Mouse (Mus musculus) embryonic facial prominence, embryonic 13.5 days (tissue): ENCODE measurements around the gene Syt5. TPM values are rescaled to one million over a fixed set of nuclear protein-coding genes. Genes with fewer than 3 reads are reported as not detected.
"Not testable (repeated sequence)": the region's sequence is repeated elsewhere in the genome, so short reads cannot be mapped to it uniquely, and the experiment has no call there.

Experiments used
- ATAC-seq: fragments of 200-750 bp; cut with Nextera tagmentation; 2 replicates; pipeline ENCODE4 v1.8.0; 2017; ENCODE audit warnings: low read depth; ENCODE audit not compliant: insufficient number of reproducible peaks, insufficient read depth, low FRiP score, low TSS enrichment
- H3K27ac ChIP-seq: fragments of 300-500 bp; sonication (generic); 2 replicates; pipeline ENCODE4 v1.5.1; 2015; ENCODE audit warnings: moderate library complexity, mild to moderate bottlenecking, inconsistent platforms
- H3K27me3 ChIP-seq: fragments of 300-500 bp; sonication (generic); 2 replicates; pipeline ENCODE4 v1.6.1; 2015; ENCODE audit warnings: mild to moderate bottlenecking, inconsistent platforms
- H3K36me3 ChIP-seq: fragments of 300-500 bp; sonication (generic); 2 replicates; pipeline ENCODE4 v1.6.1; 2015; ENCODE audit warnings: mild to moderate bottlenecking, inconsistent platforms
- H3K4me1 ChIP-seq: fragments of 300-500 bp; sonication (generic); 2 replicates; pipeline ENCODE4 v1.6.1; 2015; ENCODE audit warnings: inconsistent platforms
- H3K4me2 ChIP-seq: fragments of 300-500 bp; sonication (generic); 2 replicates; pipeline ENCODE4 v1.6.1; 2015; ENCODE audit warnings: moderate library complexity, mild to moderate bottlenecking, inconsistent platforms
- H3K4me3 ChIP-seq: fragments of 300-500 bp; sonication (generic); 2 replicates; pipeline ENCODE4 v1.5.1; 2015; ENCODE audit warnings: mild to moderate bottlenecking, inconsistent platforms
- H3K9ac ChIP-seq: fragments of 300-500 bp; sonication (generic); 2 replicates; pipeline ENCODE4 v1.6.1; 2015; ENCODE audit warnings: mild to moderate bottlenecking, inconsistent platforms
- H3K9me3 ChIP-seq: fragments of 300-500 bp; sonication (generic); 2 replicates; pipeline ENCODE4 v1.6.1; 2016; ENCODE audit warnings: inconsistent platforms
- WGBS: fragments of 180-500 bp; shearing (Covaris S2); methylation state at CpG from one replicate; pipeline ENCODE4 v1.1.7; 2015; ENCODE audit warnings: mixed read lengths; 5-methylcytosine and 5-hydroxymethylcytosine counted together
- polyA plus RNA-seq: library from polyadenylated mRNA; unstranded; fragments of >200 nt; fragmentation: Nextera tagmentation; extraction: Ambion mirVana; gene quantifications from 2 replicates; pipeline ENCODE4 v1.2.1, GENCODE M21; 2015

The Syt5 gene
- polyA plus RNA-seq = 8.3 and 9.1 TPM in 2 replicates

DNA sequence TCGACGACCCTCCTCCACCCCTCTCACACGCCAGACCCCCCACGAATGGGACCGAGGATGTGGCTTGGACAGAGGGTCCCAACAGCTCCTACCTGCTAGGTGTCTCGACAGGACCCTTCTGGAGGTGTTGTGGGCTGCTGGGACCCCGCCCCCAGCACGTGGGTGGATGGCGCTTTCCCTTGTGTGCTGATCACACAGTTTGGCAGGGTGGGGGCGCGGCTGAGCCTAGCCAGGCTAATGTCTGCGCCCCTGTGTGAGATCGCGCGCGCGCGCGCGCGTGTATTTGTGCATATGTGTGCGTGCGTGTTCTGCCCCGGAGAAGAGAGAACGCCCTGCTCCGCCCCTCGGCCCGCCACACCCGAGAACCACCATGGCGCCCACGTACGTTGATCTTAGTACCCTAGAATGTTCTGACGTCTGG, at the start of gene Syt5:
Gene Syt5, minus strand, starts transcription at position 321 of the 421 bp plus-strand sequence.
- H3K4me2 ChIP-seq = peak within 1 kb of the TSS; percentile 77
- H3K36me3 ChIP-seq = no peaks in the 10 kb centered on the region
- peaks cover 17% of the 10 kb centered on the region for H3K27me3 ChIP-seq
- H3K27ac ChIP-seq = no peak within 1 kb of the TSS
- peaks cover 15% of the 10 kb centered on the region for H3K4me1 ChIP-seq
- H3K9ac ChIP-seq = peak within 1 kb of the TSS; percentile 52
- peak; percentile 59; the same call in 1 of the 2 replicates for ATAC-seq
- WGBS = 8% methylated on average over 33 of the region's 33 CpGs
- peak within 1 kb of the TSS; percentile 39 for H3K4me3 ChIP-seq
- no peaks in the 10 kb centered on the region for H3K9me3 ChIP-seq

GRCm38 (mm10) chr7:4597046-4597445, 49.7 kb upstream of the Syt5 start:
- WGBS = 78% methylated on average over 4 of the region's 4 CpGs
- not testable (repeated sequence) for H3K4me3 ChIP-seq, H3K27ac ChIP-seq, H3K27me3 ChIP-seq, H3K36me3 ChIP-seq, H3K9me3 ChIP-seq, H3K4me1 ChIP-seq, H3K4me2 ChIP-seq, H3K9ac ChIP-seq, ATAC-seq

DNA sequence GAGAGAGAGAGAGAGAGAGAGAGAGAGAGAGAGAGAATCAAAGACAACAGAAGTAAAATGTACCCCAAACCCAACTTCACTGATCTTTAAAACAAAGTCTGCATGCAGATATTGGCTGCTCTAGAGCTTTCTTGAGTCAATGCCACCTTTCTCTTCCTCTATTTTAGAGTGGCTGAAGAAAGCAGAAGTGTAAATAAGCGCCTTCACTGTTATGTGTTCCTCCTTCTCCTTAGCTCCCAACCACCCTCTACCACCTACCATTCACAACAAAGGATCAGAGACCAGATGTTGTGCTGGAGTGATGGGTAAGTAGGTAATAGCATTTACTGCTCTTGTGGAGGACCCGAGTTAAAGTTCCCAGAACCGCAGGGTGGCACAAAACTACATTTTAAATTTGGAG, 34.1 kb upstream of the Syt5 start:
- H3K27me3 ChIP-seq, ATAC-seq, H3K27ac ChIP-seq, H3K36me3 ChIP-seq, H3K4me2 ChIP-seq, H3K9ac ChIP-seq, H3K4me3 ChIP-seq, H3K9me3 ChIP-seq, H3K4me1 ChIP-seq: not testable (repeated sequence)
- WGBS = 89% methylated on average over 3 of the region's 3 CpGs

DNA sequence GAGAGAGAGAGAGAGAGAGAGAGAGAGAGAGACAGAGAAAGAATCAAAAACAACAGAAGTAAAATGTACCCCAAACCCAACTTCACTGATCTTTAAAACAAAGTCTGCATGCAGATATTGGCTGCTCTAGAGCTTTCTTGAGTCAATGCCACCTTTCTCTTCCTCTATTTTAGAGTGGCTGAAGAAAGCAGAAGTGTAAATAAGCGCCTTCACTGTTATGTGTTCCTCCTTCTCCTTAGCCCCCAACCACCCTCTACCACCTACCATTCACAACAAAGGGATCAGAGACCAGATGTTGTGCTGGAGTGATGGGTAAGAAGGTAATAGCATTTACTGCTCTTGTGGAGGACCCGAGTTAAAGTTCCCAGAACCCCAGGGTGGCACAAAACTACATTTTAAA, 25.0 kb upstream of the Syt5 start:
- H3K9me3 ChIP-seq, H3K9ac ChIP-seq, H3K4me2 ChIP-seq, H3K27ac ChIP-seq, ATAC-seq, H3K27me3 ChIP-seq, H3K4me3 ChIP-seq, H3K36me3 ChIP-seq, H3K4me1 ChIP-seq: not testable (repeated sequence)
- WGBS = 60% methylated on average over 2 of the region's 2 CpGs

DNA sequence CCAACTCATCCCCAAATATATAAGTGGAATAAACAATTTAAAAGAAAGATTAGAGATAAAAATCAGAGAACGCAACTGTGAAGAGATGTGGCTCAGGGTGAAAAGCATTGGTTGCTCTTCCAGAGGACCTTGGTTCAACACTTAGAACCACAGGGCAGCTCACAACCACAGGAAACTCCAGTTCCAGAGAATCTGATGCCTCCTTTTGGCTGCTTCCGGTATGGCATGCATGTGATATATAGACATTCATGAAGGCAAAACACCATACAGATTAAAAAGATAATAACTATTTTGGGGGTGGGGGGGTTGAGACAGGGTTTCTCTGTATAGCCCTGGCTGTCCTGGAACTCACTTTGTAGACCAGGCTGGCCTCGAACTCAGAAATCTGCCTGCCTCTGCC, 15.3 kb upstream of the Syt5 start:
- no peak overlapping the region for H3K9ac ChIP-seq
- no peaks in the 10 kb centered on the region; the same call in 1 of the 2 replicates for H3K9me3 ChIP-seq
- 89% methylated on average over 3 of the region's 3 CpGs for WGBS
- H3K4me1 ChIP-seq = no peaks in the 10 kb centered on the region
- H3K27me3 ChIP-seq = no peaks in the 10 kb centered on the region
- ATAC-seq = no peak
- H3K4me3 ChIP-seq = no peak overlapping the region
- H3K36me3 ChIP-seq = no peaks in the 10 kb centered on the region
- H3K27ac ChIP-seq = no peak overlapping the region
- H3K4me2 ChIP-seq = no peak overlapping the region

- Histone ChIP-seq H3K9me3 (no peaks in the 10 kb centered on the region; the same call in 1 of the 2 replicates), H3K27me3 (peaks cover 5% of the 10 kb centered on the region), H3K4me1 (no peaks in the 10 kb centered on the region), H3K9ac (no peak overlapping the region), H3K4me2 (no peak overlapping the region), H3K4me3 (no peak overlapping the region), H3K36me3 (no peaks in the 10 kb centered on the region), H3K27ac (no peak overlapping the region)
- WGBS = 69% methylated on average over 6 of the region's 6 CpGs
- no peak for ATAC-seq
Observed at GRCm38 (mm10) chr7:4557167-4557560, 9.8 kb upstream of the Syt5 start.

DNA sequence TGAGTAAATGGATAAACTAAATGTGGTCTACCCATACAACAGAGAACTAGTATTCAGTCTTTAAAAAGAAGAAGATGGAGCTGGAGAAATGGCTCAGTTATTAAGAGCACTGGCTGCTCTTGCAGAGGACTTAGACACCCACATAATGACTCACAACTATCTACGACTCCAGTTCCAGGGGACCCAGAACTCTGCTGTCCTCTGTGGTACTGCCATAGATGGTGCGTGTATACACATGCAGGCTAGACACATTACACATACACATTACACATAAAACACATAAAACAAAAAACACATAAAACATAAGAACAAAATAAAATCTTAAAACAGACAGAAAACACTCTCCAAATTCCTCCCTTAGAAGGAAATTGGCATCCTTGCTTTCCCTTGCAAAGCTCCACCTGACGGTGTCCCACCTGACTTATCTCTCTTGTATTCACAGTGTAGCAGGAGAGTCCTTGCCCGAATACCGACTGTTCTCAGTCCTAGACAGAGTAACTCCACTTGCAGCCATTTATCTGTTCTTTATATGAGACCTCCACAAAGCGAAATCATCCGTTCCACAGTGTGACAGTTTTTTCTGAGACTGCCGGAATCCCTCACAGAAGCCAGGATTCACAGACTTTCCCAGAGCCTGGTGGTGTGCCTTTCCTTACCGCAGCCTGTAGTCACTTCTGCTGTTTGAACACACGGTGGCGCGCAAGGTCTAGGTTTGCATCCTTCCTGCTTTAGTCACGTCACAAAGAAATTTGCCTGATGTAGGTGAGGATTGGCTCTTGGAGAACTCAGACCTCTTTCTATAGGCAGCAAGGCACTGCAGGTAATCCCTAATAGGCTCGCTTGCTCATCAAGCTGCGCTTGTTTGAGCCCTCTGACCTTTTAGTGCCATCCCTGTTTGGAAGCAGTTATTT, 9.2 kb upstream of the Syt5 start:
- H3K27me3 ChIP-seq = peaks cover 5% of the 10 kb centered on the region
- no peaks in the 10 kb centered on the region for H3K36me3 ChIP-seq
- H3K4me2 ChIP-seq = no peak overlapping the region
- no peak overlapping the region for H3K27ac ChIP-seq
- H3K4me1 ChIP-seq = no peaks in the 10 kb centered on the region
- no peak overlapping the region for H3K9ac ChIP-seq
- WGBS = 22% methylated on average over 15 of the region's 15 CpGs
- peak; percentile 84 for ATAC-seq
- no peaks in the 10 kb centered on the region; the same call in 1 of the 2 replicates for H3K9me3 ChIP-seq
- H3K4me3 ChIP-seq = no peak overlapping the region

DNA sequence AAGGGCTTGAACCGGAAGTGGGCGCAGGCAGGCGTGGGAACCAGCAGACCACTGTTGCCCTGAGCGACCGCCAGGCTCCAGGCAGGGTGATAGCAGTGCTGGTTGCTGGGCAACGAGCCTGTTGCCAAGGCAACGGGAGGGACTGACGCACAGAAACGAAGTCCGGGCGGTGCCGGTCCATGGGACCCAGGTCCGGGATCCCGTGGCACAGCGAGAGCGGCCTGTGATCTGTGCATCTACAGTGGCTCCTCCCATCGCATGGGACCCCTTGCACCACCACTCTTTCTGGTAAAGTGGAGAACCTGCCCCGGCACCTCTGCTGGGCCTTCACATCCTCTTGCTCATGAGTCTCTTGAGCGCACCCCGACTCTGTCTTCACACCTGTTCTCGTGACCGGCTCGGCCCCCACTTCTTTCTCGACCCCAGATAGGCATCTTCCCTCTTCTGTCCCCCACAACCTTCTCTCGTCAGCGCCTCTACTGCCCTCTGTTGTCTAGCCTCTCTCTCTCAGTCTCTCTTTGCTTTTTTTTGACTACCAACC, 680 bp downstream of the Syt5 start:
- peak overlapping the region; percentile 39 for H3K4me3 ChIP-seq
- H3K4me1 ChIP-seq = peaks cover 15% of the 10 kb centered on the region
- WGBS = 4% methylated on average over 26 of the region's 26 CpGs
- peaks cover 17% of the 10 kb centered on the region for H3K27me3 ChIP-seq
- ATAC-seq = peak; percentile 33; the same call in 1 of the 2 replicates
- no peaks in the 10 kb centered on the region for H3K9me3 ChIP-seq
- H3K4me2 ChIP-seq = peak overlapping the region; percentile 77
- no peaks in the 10 kb centered on the region for H3K36me3 ChIP-seq
- H3K27ac ChIP-seq = no peak overlapping the region
- H3K9ac ChIP-seq = peak overlapping the region; percentile 52

DNA sequence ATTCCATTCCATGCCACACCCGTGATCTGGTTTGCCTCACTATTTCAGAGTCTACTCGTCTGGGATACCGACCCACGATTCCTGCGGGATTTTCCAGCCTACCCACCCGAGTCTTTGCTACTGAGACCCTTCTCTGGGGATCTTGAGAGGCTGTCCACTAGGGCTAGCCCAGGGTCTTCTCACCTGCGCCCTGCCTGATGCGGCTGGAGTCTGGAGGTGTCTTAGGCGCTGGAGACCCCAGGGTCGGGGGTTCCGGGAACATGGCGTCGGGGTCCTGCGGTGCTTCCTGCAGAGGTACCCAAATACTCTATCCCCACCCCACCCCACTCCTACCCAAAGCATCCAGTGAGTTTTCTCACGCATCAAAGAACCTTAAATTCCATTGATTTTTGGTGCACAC, 1.3 kb downstream of the Syt5 start:
- Histone ChIP-seq H3K27me3 (peaks cover 17% of the 10 kb centered on the region), H3K36me3 (no peaks in the 10 kb centered on the region), H3K9ac (no peak overlapping the region; the same call in 1 of the 2 replicates), H3K9me3 (no peaks in the 10 kb centered on the region), H3K27ac (no peak overlapping the region), H3K4me3 (no peak overlapping the region), H3K4me1 (peaks cover 15% of the 10 kb centered on the region), H3K4me2 (peak overlapping the region; percentile 77)
- ATAC-seq = no peak
- WGBS = 72% methylated on average over 15 of the region's 15 CpGs

DNA sequence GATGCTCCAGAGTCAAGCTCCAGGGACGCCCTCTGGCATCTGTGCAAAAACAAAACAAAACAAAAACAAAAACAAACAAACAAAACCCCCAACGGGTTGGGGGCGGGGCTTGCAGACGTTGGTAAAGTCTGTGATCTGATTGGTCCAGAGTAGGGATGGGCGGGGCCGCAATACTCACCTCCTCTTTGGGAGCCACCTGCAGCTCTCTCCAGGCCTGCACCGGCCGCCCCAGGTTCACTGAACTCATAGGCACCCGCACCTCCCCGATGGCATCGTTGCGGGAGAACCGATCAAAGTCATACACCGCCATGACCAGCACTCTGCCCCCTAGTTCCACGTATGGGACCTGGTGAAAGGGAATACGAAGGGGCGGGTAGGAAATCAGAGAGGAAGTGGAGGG, 5.3 kb downstream of the Syt5 start:
- no peak overlapping the region for H3K9ac ChIP-seq
- no peaks in the 10 kb centered on the region for H3K9me3 ChIP-seq
- no peak for ATAC-seq
- H3K36me3 ChIP-seq = no peaks in the 10 kb centered on the region
- WGBS = 42% methylated on average over 17 of the region's 17 CpGs
- no peak overlapping the region for H3K4me2 ChIP-seq
- no peak overlapping the region for H3K4me3 ChIP-seq
- peaks cover 10% of the 10 kb centered on the region for H3K4me1 ChIP-seq
- peaks cover 8% of the 10 kb centered on the region for H3K27me3 ChIP-seq
- no peak overlapping the region for H3K27ac ChIP-seq

GRCm38 (mm10) chr7:4541344-4541743, 6.0 kb downstream of the Syt5 start:
- Histone ChIP-seq H3K4me1 (peaks cover 4% of the 10 kb centered on the region; the same call in 1 of the 2 replicates), H3K4me2 (no peak overlapping the region), H3K36me3 (no peaks in the 10 kb centered on the region), H3K27ac (no peak overlapping the region), H3K9me3 (no peaks in the 10 kb centered on the region), H3K4me3 (no peak overlapping the region), H3K27me3 (peaks cover 2% of the 10 kb centered on the region), H3K9ac (no peak overlapping the region)
- WGBS = 63% methylated on average over 5 of the region's 5 CpGs
- no peak for ATAC-seq

DNA sequence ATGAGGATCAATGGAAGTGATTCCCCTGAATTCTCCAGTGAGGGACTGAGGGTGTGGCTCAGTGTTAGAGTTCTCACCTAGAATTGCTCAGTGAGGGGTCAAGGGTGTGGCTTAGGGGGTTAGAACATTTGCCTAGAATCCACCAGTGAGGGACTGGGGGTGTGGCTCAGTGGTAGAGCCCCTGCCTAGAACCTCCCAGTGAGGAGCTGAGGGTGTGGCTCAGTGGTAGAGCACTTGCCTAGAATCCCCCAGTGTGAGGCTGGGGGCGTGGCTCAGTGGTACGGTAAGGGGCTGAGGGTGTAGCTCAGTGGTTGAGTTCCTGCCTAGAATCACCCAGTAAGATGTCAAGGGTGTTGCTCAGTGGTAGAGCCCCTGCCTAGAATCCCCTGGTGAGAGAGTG, 8.3 kb downstream of the Syt5 start:
- Histone ChIP-seq H3K4me1 (no peaks in the 10 kb centered on the region), H3K9me3 (no peaks in the 10 kb centered on the region), H3K4me3 (no peak overlapping the region), H3K27ac (no peak overlapping the region), H3K27me3 (no peaks in the 10 kb centered on the region; the same call in 1 of the 2 replicates), H3K4me2 (no peak overlapping the region), H3K36me3 (no peaks in the 10 kb centered on the region), H3K9ac (no peak overlapping the region)
- WGBS = 73% methylated on average over 2 of the region's 2 CpGs
- peak; percentile 48; the same call in 1 of the 2 replicates for ATAC-seq
